Mouse (Mus musculus) brain, embryonic 14.5 days (tissue): ENCODE results near the gene Tmem140.

ENCODE experiments used
- CTCF ChIP-seq: fragments of 200-500 bp; IDR thresholded peaks from 2 replicates; pipeline ENCODE4 v1.5.1; 2012; ENCODE audit warnings: inconsistent platforms, mild to moderate bottlenecking, moderate library complexity, borderline replicate concordance; ENCODE audit not compliant: insufficient read depth, insufficient read length; ENCODE audit errors: extremely low read depth
- POLR2A ChIP-seq: fragments of 200-500 bp; IDR thresholded peaks from 2 replicates; pipeline ENCODE4 v1.6.1; 2012; ENCODE audit warnings: mild to moderate bottlenecking, inconsistent platforms, borderline replicate concordance; ENCODE audit not compliant: poor library complexity, insufficient read depth, insufficient read length, severe bottlenecking; ENCODE audit errors: extremely low read depth

- TF ChIP-seq CTCF (no peak), POLR2A (no peak)
Measured at GRCm38 (mm10) chr6:34904361-34904760, 41.4 kb downstream of the Tmem140 start.
